Mouse (Mus musculus) right cerebral cortex, adult 18-20 months (tissue): ENCODE data around the gene Akr1e1.
"Not testable (repeated sequence)": the region's sequence is repeated elsewhere in the genome, so short reads cannot be mapped to it uniquely, and the experiment has no call there.

Source experiments
- DNase-seq: peaks from one replicate; pipeline ENCODE4 v3.0.0; 2022; ENCODE audit warnings: mixed read lengths

The Akr1e1 gene

DNA sequence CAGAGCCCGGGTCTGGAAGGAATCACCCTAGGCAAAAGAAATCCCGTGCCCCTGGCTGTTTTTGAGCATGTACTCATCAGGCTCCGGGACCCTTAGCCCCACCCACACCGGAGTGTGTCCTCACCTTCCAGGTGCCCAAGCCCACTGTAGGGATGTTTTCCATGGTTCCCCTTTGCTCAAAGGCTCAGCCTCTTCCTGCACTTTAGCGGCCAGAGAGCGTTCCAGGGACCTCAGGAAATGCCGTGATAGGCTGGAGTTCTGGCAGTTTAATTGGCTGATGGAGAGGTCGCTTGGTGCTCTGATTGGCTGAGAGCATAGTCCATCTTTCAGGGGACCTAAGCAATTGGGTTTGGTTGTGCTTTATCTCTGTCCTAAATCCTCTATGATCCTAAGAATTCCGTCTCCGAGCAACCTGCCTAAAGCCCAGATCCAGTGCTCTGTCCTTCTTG is at the start of gene Akr1e1:
Gene Akr1e1 (minus strand): TSS at position 214 of the 449 bp plus-strand sequence.
- DNase-seq = peak; percentile 96

DNA sequence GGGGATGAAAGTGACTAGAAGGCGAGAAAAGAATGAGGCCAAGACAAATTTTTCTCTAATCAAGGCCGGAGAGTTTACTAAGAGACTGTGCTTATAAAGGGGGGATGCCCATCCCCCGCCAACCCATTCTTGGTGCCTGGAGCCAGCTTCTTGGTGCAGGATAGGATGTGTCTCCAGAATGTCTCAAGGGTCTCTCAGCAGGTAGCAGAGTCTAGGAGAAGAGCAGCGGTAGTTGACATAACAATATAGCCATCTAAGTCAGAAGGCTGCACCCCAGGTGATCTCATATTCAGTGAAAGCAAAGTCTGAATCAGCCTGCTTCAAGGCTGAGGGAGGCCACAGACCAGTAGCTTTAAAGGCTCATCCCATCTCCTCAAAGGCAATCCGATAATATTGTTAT is 49.4 kb upstream of the Akr1e1 start:
- no peak for DNase-seq

DNA sequence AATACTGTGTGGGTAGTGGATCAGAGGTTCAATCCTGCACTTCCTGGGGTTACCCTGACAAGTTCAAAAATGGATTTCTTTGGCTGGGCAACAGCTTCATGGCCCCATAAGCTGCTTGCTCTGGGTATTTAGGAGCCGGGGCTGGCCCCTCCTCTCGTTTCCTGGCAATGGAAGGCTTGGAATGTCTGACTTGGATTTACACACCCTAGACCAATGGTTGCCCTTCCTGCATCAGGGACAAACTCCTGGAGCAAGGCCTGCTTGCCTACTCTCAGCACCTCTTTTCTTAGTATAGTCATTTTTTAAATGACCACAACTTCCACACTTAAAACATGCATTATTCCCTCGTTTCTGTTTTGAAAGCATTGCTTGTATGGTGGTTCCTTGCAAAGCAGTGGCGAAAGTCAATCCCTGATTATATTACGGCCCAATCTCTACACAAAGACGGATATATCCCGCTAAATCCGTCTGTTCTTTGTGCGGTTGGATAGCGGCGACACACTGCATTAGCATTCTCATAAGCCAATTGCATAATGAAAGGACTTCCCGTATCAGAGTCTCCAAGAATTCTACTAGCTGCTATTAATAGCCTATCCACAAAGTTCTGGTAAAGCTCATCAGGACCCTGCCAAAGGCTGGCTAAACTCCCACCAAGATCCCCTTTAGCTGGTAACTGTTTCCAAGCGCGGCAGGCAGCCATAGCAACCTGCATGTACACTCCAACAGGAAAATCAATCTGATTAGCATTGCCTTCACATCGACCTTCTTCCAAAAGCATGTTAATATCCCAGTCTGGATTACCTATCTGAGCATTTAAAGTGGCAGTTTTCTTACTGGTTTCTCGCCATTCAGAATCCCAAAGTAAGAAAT is 47.5 kb upstream of the Akr1e1 start:
- DNase-seq = no peak

DNA sequence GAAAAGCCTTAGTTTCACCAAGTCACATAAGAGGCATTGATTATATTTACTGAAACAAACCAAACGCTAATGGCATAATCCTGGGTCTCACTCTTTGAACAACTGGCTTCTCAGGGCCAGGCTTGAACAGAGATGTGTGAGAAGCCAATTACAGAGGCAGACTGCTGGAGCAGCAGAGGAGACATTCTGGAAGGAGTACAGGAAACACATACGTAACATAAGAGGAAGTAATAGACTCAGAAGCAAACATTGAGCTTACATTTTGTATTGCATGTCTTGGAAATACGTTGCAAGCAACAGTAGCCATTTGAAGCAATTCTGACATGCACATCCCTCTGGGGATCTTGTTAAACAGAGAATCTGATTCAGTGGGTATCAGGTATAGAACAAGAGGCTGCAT is 41.2 kb upstream of the Akr1e1 start:
- DNase-seq = no peak

DNA sequence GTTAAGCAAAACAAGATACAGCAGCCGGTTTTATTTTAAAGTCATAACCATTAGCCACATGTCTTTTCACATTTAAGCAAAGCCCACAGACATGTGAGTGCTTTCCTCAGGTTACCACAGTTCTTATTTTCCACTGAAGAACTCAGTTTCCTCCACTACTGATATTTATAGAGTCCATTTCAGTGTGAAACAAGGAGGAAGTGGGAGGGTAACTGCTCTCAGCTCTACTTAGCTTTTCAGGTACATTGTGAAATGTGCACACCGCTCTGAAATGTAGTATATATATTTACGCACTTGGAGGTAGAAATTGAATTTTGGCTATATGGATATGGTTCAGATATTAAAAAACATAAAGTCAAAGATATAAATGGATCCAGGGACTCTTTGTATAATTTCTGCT is 36.3 kb upstream of the Akr1e1 start:
- no peak for DNase-seq

DNA sequence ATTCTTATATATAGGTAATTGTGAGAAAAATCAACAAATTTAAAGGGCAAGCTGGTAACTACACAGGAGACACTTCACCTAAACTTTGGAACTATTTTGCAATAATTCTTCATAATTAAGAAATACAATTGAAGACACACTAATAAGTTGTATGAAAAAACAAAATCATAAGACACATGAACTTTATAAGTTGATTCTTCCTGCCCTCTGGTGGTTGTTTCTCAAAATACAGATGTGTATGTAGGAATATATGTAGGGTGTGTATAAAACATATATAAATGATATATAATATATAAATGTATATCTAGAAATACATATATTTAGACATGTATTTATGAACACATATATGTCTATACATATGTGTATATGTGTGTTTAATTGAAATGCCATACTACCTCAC is 1.9 kb upstream of the Akr1e1 start:
- no peak for DNase-seq

DNA sequence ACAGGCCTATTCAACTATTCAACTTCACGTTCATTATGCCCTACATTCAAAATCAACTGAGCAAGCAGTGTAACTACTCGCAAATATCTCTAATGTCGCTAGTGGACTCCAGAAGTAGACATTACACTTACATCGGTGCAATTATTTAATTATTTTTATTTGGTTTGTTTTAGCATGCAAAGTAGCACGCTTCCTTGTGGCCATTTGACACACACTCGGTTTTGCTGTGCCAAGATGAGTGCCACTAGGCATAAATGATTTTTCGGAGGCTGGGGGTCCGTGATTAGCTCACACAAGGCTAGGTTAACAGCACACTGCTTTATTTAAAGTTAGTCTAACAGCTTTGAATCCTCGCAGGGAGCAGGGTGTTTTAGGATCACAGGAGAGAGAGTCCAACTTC is 444 bp downstream of the Akr1e1 start:
- no peak for DNase-seq

DNA sequence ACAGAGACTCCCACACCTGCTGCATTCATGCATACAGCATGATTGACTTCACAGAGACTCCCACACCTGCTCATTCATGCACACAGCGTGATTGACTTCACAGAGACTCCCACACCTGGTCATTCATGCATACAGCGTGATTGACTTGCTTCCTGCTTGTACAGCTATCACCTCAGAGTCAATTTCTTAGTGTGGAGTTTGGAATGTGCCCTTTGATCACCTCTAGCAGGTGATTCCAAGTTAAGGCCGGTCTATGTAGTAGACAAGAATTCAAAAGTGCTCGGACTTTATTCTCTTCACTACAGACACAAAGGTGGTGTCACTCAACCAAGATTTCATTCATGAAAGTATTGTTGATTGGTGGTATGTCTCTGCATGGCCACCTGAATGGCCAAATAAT is 2.2 kb downstream of the Akr1e1 start:
- DNase-seq = no peak

DNA sequence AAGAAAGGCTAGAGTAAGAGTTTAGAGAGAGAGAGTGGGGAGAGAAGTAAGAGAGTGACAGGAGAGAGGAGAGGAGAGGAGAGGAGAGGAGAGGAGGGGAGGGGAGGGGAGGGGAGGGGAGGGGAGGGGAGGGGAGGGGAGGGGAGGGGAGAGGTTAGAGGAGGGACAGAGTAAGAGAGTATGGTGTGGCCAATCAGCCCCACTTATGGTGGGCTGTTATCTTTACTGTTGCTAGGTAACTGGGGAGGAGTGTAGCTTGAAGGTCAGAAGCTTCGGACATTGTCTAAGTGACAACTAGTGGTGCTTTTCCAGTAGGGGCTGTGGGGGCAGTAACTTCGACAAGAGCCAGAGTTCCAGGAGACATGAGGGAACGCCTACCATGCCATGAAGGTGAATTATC is 5.5 kb downstream of the Akr1e1 start:
- DNase-seq = not testable (repeated sequence)

DNA sequence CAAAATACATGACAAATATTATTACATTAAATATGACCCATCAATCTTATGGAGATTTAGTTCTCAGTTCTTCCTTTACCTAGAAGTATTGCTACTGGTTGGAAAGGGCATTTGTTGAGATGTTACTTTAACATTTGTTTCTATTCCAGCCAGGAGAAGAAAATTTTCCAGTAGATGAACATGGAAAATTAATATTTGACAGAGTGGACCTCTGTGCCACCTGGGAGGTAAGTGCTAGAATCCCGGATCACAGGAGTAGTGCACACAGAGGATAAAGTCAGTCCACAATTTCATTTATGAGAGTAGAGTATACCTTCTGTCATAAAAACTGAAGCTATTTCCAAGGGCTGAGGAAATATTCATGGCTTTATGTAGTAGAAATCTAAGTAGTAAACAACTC is 32.1 kb downstream of the Akr1e1 start:
- DNase-seq = no peak

DNA sequence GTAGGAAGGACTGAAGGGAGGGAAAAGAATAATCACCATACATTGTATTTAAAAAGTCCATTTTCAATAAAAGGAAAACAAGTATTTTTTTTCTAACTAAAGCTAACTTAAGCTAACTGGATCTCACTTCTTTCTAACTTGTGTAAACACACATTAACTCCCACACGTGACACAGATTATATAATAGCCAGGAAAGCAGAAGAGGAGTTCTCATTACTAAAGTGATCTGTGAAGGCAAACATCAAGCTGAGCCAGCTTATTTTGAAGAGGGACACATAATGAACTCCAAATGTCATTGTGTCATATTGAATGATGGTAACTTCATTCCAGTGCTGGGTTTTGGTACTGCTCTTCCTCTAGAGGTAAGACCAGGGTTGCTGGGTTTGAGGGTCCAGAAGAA is 35.1 kb downstream of the Akr1e1 start, which contains the start of gene Akr1c21:
Gene Akr1c21 (plus strand): TSS at position 205 of the 400 bp plus-strand sequence.
- no peak for DNase-seq

DNA sequence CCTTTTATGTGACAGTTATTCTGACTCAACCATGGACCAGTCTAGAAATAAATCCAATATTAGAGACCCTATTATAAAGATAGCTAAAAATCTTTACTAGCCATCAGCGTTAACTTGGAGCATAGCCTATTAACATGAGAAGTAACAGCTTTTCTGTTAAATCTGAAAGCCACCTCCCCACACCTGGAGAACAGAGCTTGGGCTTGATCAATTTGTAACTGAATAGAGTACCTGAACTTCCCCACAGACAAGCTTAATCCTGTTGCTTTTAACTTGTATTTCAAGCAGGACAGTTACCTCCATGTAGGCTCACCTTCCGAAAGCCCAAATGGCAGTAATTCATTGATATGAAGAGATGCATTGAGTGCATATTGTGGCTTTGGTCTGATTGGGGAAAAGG is 43.0 kb downstream of the Akr1e1 start:
- no peak for DNase-seq

DNA sequence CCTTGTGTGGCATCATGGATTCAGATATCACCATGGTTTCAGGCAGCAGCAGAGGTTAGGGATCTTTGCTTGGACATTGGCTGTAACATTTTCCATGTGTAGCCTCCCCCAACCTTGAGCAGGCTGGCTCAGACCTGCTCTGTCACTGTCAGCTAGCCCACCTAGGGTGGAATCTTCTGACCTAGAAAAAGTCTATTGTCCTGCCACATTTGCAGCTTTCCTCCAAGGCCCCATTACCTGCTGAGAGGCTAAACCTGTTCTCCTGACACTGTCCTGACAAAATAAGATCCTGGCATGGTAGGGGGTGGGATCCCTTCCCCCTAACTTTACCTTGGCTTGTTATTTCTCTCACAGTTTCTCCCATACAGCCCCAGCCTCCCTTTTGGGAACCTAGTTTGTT is 48.5 kb downstream of the Akr1e1 start:
- DNase-seq = no peak

DNA sequence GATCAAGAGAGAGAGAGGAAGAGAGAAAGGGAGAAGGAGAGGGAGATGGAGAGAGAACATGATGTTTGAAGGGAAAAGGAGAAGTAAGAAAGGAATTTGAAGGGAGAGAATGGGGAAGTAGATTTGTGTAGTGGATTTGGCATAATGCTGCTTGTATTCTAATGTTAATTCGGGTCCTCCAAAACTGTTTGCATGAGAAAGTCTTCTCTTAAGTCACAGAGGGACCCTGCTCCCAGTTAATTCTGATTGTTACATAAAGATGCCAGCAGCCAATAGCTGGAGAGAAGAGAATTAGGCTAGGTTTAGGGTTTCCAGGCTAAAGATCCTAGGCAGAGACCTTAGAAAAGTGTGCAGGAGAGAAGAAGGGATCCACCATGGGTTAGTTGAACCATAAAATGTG is 49.8 kb downstream of the Akr1e1 start:
- no peak for DNase-seq
